Mouse (Mus musculus) midbrain, embryonic 14.5 days (tissue): ENCODE results near the gene B3gnt6. TPM values are rescaled to one million over a fixed set of nuclear protein-coding genes. Genes with fewer than 3 reads are reported as not detected.

Experiments
- ATAC-seq: fragments of 200-750 bp; cut with Nextera tagmentation; 2 replicates; pipeline ENCODE4 v1.8.0; 2017; ENCODE audit warnings: moderate number of reproducible peaks, moderate library complexity; ENCODE audit not compliant: low FRiP score, low TSS enrichment
- DNase-seq: peaks from one replicate; pipeline ENCODE4 v3.0.0-alpha.2; 2015
- H3K27ac ChIP-seq: fragments of 300-500 bp; sonication (generic); replicated peaks from 2 replicates; pipeline ENCODE4 v1.5.1; 2014; ENCODE audit warnings: mild to moderate bottlenecking, low read depth, low read length, moderate library complexity
- H3K27me3 ChIP-seq: fragments of 300-500 bp; sonication (generic); 2 replicates; pipeline ENCODE4 v1.6.1; 2014; ENCODE audit warnings: low read length, control low read depth, mixed read lengths; ENCODE audit not compliant: control insufficient read depth, insufficient read depth
- H3K36me3 ChIP-seq: fragments of 300-500 bp; sonication (generic); 2 replicates; pipeline ENCODE4 v1.6.1; 2014; ENCODE audit warnings: low read length, control low read depth; ENCODE audit not compliant: control insufficient read depth, insufficient read depth
- H3K4me1 ChIP-seq: fragments of 300-500 bp; sonication (generic); 2 replicates; pipeline ENCODE4 v1.6.1; 2014; ENCODE audit warnings: mild to moderate bottlenecking, antibody characterized with exemption, low read length, control low read depth; ENCODE audit not compliant: control insufficient read depth, insufficient read depth
- H3K4me2 ChIP-seq: fragments of 300-500 bp; sonication (generic); 2 replicates; pipeline ENCODE4 v1.6.1; 2014; ENCODE audit warnings: mild to moderate bottlenecking, low read length, moderate library complexity
- H3K4me3 ChIP-seq: fragments of 300-500 bp; sonication (generic); replicated peaks from 2 replicates; pipeline ENCODE4 v1.5.1; 2014; ENCODE audit warnings: low read depth, low read length
- H3K9ac ChIP-seq: fragments of 300-500 bp; sonication (generic); replicated peaks from 2 replicates; pipeline ENCODE4 v1.6.1; 2014; ENCODE audit warnings: mild to moderate bottlenecking, low read length, moderate library complexity
- H3K9me3 ChIP-seq: fragments of 300-500 bp; sonication (generic); 2 replicates; pipeline ENCODE4 v1.6.1; 2016; ENCODE audit warnings: low read length, control low read depth, mixed read lengths; ENCODE audit not compliant: control insufficient read depth
- WGBS: fragments of 180-500 bp; shearing (Covaris S2); extraction: QIAGEN DNeasy Blood & Tissue Kit; methylation state at CpG from one replicate; pipeline ENCODE4 v1.1.7; 2014; 5-methylcytosine and 5-hydroxymethylcytosine counted together
- polyA plus RNA-seq: library from polyadenylated mRNA; unstranded; fragments of >200 nt; fragmentation: Nextera tagmentation; extraction: Ambion mirVana; gene quantifications from 2 replicates; pipeline ENCODE4 v1.2.1, GENCODE M21; 2014

B3gnt6 gene
- polyA plus RNA-seq, 1 experiment from 2014 or later: 0.12 TPM

DNA sequence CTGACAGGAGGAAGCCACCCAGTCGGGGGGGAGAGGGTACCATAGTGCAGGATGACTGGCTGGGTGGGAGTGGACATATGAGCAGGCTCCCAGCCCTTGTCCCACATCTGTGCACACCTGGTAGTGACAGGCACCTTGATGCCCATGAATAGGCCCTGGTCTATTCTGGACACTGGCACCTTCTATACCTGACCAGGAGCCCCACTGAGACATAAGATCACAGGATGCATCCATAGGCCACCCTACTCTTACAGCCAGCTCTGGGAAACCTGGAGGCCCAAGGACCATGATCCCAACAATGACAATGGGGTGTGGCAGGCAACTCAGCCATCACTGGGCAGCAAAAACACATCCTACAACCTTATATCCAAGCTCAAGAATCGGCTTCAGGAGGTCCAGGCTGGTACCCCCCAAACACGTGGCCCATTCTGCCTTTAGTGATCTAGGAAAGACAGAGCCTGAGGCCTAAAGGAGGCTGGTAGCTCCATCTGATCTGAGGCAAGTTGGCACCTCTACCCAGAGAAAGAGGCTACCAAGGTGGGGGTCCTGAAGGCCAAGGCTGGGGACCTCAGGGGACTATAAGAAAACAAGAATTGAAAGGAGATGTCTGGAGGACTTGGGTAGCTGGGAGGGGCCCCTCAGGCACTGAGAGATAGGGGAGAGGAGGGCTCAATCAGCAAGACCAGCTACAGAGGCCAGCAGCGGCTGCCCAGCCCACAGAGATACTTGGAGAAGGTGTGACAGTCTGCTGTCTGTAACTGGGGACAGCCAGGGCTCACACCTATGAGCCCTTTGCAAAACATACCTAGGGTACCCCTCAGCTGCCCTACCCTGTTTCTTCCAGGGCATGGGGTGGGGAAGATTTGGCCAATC is 24.2 kb downstream of the B3gnt6 start:
- WGBS: 81% methylated on average over 4 of the region's 4 CpGs
- Histone ChIP-seq H3K27ac (no peak overlapping the region), H3K9me3 (no peaks in the 10 kb centered on the region), H3K4me2 (no peak overlapping the region), H3K27me3 (peaks cover 8% of the 10 kb centered on the region; the same call in 1 of the 2 replicates), H3K36me3 (no peaks in the 10 kb centered on the region), H3K9ac (no peak overlapping the region), H3K4me3 (no peak overlapping the region), H3K4me1 (0 out of 2 replicates have a peak, but pooled peaks cover 3% of the 10 kb centered on the region)
- ATAC-seq (no peak), DNase-seq (no peak)

DNA sequence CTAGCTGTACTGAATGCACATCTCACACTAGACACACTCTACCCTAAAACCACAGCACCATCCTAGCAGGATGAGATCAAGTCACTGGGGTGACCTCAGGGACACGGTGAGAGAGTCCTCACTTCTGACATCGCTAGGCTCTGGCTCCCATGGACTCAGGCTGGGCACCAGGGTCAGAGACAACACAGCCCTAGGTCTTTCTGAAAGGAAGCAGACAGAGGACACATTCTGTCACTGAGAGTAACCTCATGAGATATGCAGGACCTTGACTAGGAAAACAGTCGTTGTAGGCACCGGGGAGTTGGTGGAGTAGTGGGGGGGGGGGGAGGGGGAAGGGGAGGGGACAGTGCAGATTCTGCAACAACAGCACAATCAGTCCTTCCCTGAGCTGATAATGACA is 25.9 kb downstream of the B3gnt6 start:
- no peaks in the 10 kb centered on the region for H3K9me3 ChIP-seq
- ATAC-seq (no peak), DNase-seq (no peak)
- H3K27me3 ChIP-seq: no peaks in the 10 kb centered on the region
- H3K4me3 ChIP-seq: no peak overlapping the region
- no peak overlapping the region for H3K27ac ChIP-seq
- no peak overlapping the region for H3K4me2 ChIP-seq
- 0 out of 2 replicates have a peak, but pooled peaks cover under 1% of the 10 kb centered on the region for H3K4me1 ChIP-seq
- WGBS: 68% methylated on average over 4 of the region's 4 CpGs
- H3K9ac ChIP-seq: no peak overlapping the region
- no peaks in the 10 kb centered on the region for H3K36me3 ChIP-seq

DNA sequence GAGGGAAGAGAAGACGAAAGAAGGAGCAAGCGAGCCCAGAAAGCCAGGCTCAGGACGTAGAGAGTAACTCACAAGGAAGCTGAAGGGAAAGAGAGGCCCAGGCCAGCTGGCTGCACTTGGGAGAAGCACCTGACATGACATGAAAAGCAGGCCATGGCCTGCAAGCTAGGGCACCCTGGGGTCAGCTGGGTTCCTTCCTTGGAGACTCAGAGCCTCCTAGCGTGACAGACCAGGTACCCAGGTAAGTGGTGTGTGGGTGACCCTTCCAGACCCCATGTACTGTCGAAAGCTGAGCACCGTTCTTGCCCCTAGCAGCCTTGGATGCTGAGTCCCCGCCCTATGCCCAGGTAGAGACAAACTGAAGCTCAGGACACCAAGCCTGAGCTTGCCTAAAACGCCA is 26.6 kb downstream of the B3gnt6 start:
- no peak for DNase-seq

DNA sequence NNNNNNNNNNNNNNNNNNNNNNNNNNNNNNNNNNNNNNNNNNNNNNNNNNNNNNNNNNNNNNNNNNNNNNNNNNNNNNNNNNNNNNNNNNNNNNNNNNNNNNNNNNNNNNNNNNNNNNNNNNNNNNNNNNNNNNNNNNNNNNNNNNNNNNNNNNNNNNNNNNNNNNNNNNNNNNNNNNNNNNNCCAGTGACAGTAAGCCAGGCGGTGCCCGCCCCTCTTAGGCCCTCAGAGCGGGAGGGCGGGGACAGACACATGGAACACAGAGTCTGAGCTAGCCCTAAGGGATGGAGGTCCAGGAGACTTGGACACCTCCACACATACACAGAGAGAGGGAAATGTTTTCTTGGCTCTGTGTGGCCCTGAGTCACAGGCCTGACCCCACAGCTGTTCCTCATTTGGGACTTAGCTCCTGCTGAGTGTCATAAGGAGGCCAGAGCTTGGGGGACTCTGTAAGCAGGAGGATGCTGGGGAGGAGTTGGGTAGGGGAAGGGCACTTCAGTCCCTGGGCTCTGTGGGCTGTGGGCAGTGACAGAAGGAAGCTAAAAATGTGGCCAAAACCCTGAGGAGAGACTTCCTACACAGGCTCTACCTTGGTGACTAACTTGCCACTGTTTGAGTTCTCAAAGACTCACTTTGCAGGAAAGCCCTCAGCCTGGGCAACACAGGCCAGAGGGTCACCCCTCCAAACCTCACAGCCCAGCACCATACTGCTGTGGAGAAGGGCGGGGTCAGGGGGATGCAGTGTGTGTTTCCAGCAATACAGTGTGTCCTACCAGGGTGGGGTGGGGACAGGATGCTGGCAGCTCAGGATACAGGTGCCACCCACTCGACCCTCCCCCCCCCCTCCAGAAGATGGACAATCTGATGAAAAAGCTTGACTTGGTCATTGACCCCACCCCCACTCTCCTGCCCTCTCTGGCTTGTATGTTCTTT is 27.9 kb downstream of the B3gnt6 start:
- H3K27me3 ChIP-seq: no peaks in the 10 kb centered on the region
- no peaks in the 10 kb centered on the region for H3K9me3 ChIP-seq
- 74% methylated on average over 6 of the region's 6 CpGs for WGBS
- H3K36me3 ChIP-seq: no peaks in the 10 kb centered on the region
- no peak overlapping the region for H3K4me3 ChIP-seq
- DNase-seq (no peak), ATAC-seq (0 out of 2 replicates have a peak, but pooled peaks have one; percentile 24)
- H3K4me1 ChIP-seq: no peaks in the 10 kb centered on the region
- no peak overlapping the region for H3K27ac ChIP-seq
- no peak overlapping the region for H3K4me2 ChIP-seq
- H3K9ac ChIP-seq: no peak overlapping the region

More for the DNA sequence above, 26.6 kb downstream of the B3gnt6 start:
- H3K27ac ChIP-seq: no peak overlapping the region
- H3K4me1 ChIP-seq: no peaks in the 10 kb centered on the region
- H3K27me3 ChIP-seq: no peaks in the 10 kb centered on the region
- no peak overlapping the region for H3K4me3 ChIP-seq
- no peak overlapping the region for H3K4me2 ChIP-seq
- no peaks in the 10 kb centered on the region for H3K9me3 ChIP-seq
- 81% methylated on average over 8 of the region's 8 CpGs for WGBS
- ATAC-seq: no peak
- no peak overlapping the region for H3K9ac ChIP-seq
- H3K36me3 ChIP-seq: no peaks in the 10 kb centered on the region

DNA sequence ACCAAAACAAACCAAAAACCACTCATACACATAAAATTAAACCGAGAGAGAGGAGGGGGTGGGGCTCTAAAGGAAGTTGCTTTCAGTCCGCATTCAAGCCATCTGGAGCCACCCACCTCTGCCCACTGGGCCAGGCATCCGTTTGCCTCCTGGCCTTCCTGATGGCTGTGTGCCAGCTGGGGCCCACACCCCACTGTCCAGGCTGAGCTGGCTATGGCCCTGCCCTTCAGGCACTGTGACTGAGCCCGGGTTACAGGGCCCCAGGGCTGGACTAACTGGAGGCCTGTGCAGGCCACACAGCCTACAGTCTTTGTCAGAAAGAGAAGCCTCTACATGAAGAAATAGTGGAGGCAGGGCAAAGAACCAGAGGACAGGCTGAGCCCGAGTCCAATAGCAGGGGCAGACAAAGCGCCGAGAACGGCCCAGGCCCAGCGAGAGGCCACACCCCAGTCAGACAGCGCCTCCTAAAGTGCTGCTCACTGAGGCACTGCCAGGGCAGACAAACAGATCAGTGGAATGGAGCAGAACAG is 34.2 kb downstream of the B3gnt6 start:
- Histone ChIP-seq H3K4me2 (no peak overlapping the region), H3K9me3 (no peaks in the 10 kb centered on the region), H3K27me3 (no peaks in the 10 kb centered on the region), H3K36me3 (no peaks in the 10 kb centered on the region), H3K4me1 (0 out of 2 replicates have a peak, but pooled peaks cover 3% of the 10 kb centered on the region), H3K4me3 (no peak overlapping the region), H3K9ac (no peak overlapping the region), H3K27ac (no peak overlapping the region)
- ATAC-seq (peak; percentile 40; the same call in 1 of the 2 replicates), DNase-seq (no peak)
- 63% methylated on average over 10 of the region's 10 CpGs for WGBS

DNA sequence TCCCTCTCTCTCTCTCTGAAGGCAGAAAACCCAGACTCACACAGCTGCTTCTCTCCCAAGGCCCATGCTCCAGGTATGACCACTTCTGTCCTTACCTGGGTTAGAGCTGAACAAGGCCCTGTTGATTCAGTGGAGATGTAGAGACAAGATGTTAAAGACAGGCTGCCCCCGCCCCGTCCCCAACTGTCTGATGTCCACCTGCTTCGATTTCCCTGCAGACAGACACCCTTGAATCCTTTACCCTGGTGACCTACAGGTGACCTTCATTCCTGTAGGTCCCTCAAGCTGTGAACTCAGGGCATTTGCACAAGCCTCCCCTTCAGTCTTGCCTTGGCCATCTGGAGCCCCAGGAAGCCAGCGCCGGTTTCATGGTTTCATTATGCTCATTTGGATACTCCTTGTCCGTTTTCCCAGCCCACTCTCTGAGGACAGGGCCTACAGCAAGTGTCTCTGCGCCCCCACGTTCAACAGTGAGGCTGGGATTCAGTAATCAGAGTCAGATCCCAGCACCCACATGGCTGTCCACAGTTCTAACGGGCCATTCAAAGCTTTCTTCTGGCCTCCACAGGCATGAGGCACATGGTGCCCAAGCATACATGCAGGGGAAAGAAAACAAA is 34.8 kb downstream of the B3gnt6 start:
- Histone ChIP-seq H3K36me3 (no peaks in the 10 kb centered on the region), H3K9me3 (no peaks in the 10 kb centered on the region), H3K4me1 (0 out of 2 replicates have a peak, but pooled peaks cover 3% of the 10 kb centered on the region), H3K4me2 (no peak overlapping the region), H3K27ac (no peak overlapping the region), H3K27me3 (no peaks in the 10 kb centered on the region), H3K9ac (no peak overlapping the region), H3K4me3 (no peak overlapping the region)
- DNase-seq (no peak), ATAC-seq (no peak)
- WGBS: 84% methylated on average over 9 of the region's 9 CpGs

DNA sequence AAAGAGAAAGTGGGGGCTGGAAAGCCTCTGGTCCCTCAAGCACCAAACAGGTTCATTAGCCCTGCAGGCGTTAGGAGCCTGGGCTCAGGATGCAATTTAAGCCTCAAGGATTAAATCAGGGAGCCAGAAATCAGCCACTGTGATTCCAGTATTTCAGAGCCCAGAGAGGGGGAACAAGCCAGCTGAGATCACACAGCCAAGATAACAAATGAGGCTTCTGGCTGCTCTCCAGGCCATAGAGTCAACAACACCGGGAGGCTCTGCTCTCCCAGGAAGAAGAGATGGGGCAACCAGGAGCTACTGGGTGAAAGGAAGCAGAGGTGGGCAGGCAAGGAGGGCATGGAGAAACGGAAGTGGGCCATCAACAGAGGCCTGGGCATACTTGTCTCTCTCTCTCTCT is 35.6 kb downstream of the B3gnt6 start:
- Histone ChIP-seq H3K4me2 (no peak overlapping the region), H3K27ac (no peak overlapping the region), H3K27me3 (no peaks in the 10 kb centered on the region), H3K4me1 (0 out of 2 replicates have a peak, but pooled peaks cover 3% of the 10 kb centered on the region), H3K9me3 (no peaks in the 10 kb centered on the region), H3K9ac (no peak overlapping the region), H3K4me3 (no peak overlapping the region), H3K36me3 (no peaks in the 10 kb centered on the region)
- DNase-seq (no peak), ATAC-seq (no peak)
- 56% methylated on average over 3 of the region's 3 CpGs for WGBS

DNA sequence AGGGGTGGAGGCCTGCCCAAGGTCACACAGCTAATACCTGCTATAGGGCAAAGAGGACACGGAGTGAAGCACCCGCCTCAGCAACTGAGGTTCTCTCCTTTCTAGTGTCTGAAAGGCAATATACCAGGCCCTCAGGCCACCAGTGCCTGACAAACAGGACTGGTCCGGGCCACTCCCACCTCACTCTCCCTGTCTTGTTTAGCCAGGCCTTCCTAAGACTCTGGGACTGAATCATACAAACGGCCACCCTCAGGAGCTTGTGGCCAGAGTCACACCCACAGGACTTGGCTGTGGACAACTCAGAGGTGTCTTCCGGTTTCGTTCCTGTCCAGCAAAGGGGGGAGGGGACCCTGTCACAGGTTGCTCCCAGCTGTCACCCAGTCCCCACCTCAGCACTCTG is 37.0 kb downstream of the B3gnt6 start:
- Histone ChIP-seq H3K27me3 (no peaks in the 10 kb centered on the region), H3K4me2 (no peak overlapping the region), H3K9me3 (no peaks in the 10 kb centered on the region), H3K9ac (no peak overlapping the region), H3K4me3 (no peak overlapping the region), H3K36me3 (no peaks in the 10 kb centered on the region), H3K4me1 (peaks cover 10% of the 10 kb centered on the region), H3K27ac (no peak overlapping the region)
- WGBS: 80% methylated on average over 6 of the region's 6 CpGs
- ATAC-seq (no peak), DNase-seq (no peak)
